Mouse (Mus musculus) small intestine, adult 2 months (tissue): ENCODE results near the gene Il10ra. TPM values are rescaled to one million over a fixed set of nuclear protein-coding genes. Genes with fewer than 3 reads are reported as not detected.

Experiments used
- H3K27ac ChIP-seq: fragments of 200-500 bp; 2 replicates; pipeline ENCODE4 v1.5.1; 2012; ENCODE audit warnings: low read depth, low read length, control low read depth, inconsistent platforms; ENCODE audit not compliant: insufficient read depth
- H3K27me3 ChIP-seq: fragments of 200-500 bp; 2 replicates; pipeline ENCODE4 v1.6.1; 2012; ENCODE audit warnings: mild to moderate bottlenecking, moderate library complexity, low read length, inconsistent platforms; ENCODE audit not compliant: control insufficient read depth, insufficient read depth
- H3K36me3 ChIP-seq: fragments of 200-500 bp; 2 replicates; pipeline ENCODE4 v1.6.1; 2012; ENCODE audit warnings: mild to moderate bottlenecking, low read length, control low read depth, inconsistent platforms; ENCODE audit not compliant: control insufficient read depth, insufficient read depth
- H3K4me1 ChIP-seq: fragments of 200-500 bp; 2 replicates; pipeline ENCODE4 v1.6.1; 2012; ENCODE audit warnings: low read length, inconsistent platforms, mixed read lengths; ENCODE audit not compliant: control insufficient read depth, insufficient read depth, insufficient read length
- H3K4me3 ChIP-seq: fragments of 200-500 bp; 2 replicates; pipeline ENCODE4 v1.5.1; 2012; ENCODE audit warnings: low read depth, mild to moderate bottlenecking, control low read depth, inconsistent platforms, low read length, moderate library complexity
- CTCF ChIP-seq: fragments of 200-500 bp; IDR thresholded peaks from 2 replicates; pipeline ENCODE4 v1.5.1; 2012; ENCODE audit warnings: low read depth, mild to moderate bottlenecking, control low read depth, inconsistent platforms, low read length, moderate library complexity, mixed read lengths; ENCODE audit not compliant: insufficient replicate concordance, insufficient read length; ENCODE audit errors: extremely low read depth
- POLR2A ChIP-seq: fragments of 200-500 bp; IDR thresholded peaks from 2 replicates; pipeline ENCODE4 v1.6.1; 2012; ENCODE audit warnings: low read depth, mild to moderate bottlenecking, control low read depth, inconsistent platforms, low read length, moderate library complexity
- WGBS: fragments of 180-500 bp; shearing (Covaris S2); methylation state at CpG from one replicate; pipeline ENCODE4 v1.1.7; 2018; 5-methylcytosine and 5-hydroxymethylcytosine counted together
- polyA plus RNA-seq: library from polyadenylated mRNA; depleted of rRNA; stranded (reverse); fragments of >200 nt; gene quantifications from 2 replicates; pipeline ENCODE4 v1.2.3, GENCODE M21; 2012

Il10ra gene
- polyA plus RNA-seq, 1 experiment, result 3.3 TPM

GRCm38 (mm10) chr9:45280059-45280458, 11.1 kb upstream of the Il10ra start:
- Histone ChIP-seq H3K27me3 (no peaks in the 10 kb centered on the region), H3K27ac (no peak overlapping the region), H3K36me3 (no peaks in the 10 kb centered on the region), H3K4me3 (no peak overlapping the region), H3K4me1 (0 out of 2 replicates have a peak, but pooled peaks cover 2% of the 10 kb centered on the region)
- TF ChIP-seq POLR2A (no peak), CTCF (no peak)
- 66% methylated on average over 3 of the region's 3 CpGs for WGBS

- Histone ChIP-seq H3K27ac (no peak overlapping the region), H3K27me3 (no peaks in the 10 kb centered on the region), H3K4me1 (0 out of 2 replicates have a peak, but pooled peaks cover 2% of the 10 kb centered on the region), H3K4me3 (no peak overlapping the region), H3K36me3 (no peaks in the 10 kb centered on the region)
- TF ChIP-seq POLR2A (no peak), CTCF (no peak)
- WGBS, result 82% methylated on average over 2 of the region's 2 CpGs
These were observed 5.7 kb upstream of the Il10ra start for GRCm38 (mm10) chr9:45274635-45275034.

- no peak overlapping the region for H3K27ac ChIP-seq
- H3K4me1 ChIP-seq, result 0 out of 2 replicates have a peak, but pooled peaks cover 2% of the 10 kb centered on the region
- peaks cover 3% of the 10 kb centered on the region; the same call in 1 of the 2 replicates for H3K27me3 ChIP-seq
- TF ChIP-seq POLR2A (no peak), CTCF (no peak)
- H3K36me3 ChIP-seq, result no peaks in the 10 kb centered on the region
- 75% methylated on average over 4 of the region's 4 CpGs for WGBS
- H3K4me3 ChIP-seq, result no peak overlapping the region
These were observed 5.3 kb upstream of the Il10ra start for GRCm38 (mm10) chr9:45274218-45274617.

- Histone ChIP-seq H3K4me3 (no peak overlapping the region), H3K27ac (no peak overlapping the region), H3K4me1 (0 out of 2 replicates have a peak, but pooled peaks cover 2% of the 10 kb centered on the region), H3K36me3 (no peaks in the 10 kb centered on the region), H3K27me3 (peaks cover 8% of the 10 kb centered on the region; the same call in 1 of the 2 replicates)
- WGBS, result 52% methylated on average over 5 of the region's 5 CpGs
- TF ChIP-seq CTCF, result no peak
- no peak for TF ChIP-seq POLR2A
These were observed 3.3 kb upstream of the Il10ra start for GRCm38 (mm10) chr9:45272213-45272612.

GRCm38 (mm10) chr9:45268079-45268478, 870 bp downstream of the Il10ra start:
- 55% methylated on average over 4 of the region's 4 CpGs for WGBS
- TF ChIP-seq POLR2A, result no peak
- TF ChIP-seq CTCF, result no peak
- H3K27ac ChIP-seq, result peak overlapping the region; percentile 27; the same call in 1 of the 2 replicates
- no peaks in the 10 kb centered on the region for H3K36me3 ChIP-seq
- peak overlapping the region; percentile 60 for H3K4me3 ChIP-seq
- H3K27me3 ChIP-seq, result peaks cover 8% of the 10 kb centered on the region; the same call in 1 of the 2 replicates
- H3K4me1 ChIP-seq, result no peaks in the 10 kb centered on the region

- Histone ChIP-seq H3K27ac (0 out of 2 replicates have a peak overlapping the region, but pooled peaks have one; percentile 3), H3K27me3 (peaks cover 8% of the 10 kb centered on the region; the same call in 1 of the 2 replicates), H3K36me3 (no peaks in the 10 kb centered on the region), H3K4me3 (peak overlapping the region; percentile 28), H3K4me1 (no peaks in the 10 kb centered on the region)
- TF ChIP-seq CTCF (no peak), POLR2A (no peak)
- WGBS, result 76% methylated on average over 4 of the region's 4 CpGs
These were observed 1.9 kb downstream of the Il10ra start for GRCm38 (mm10) chr9:45267099-45267498.

- Histone ChIP-seq H3K4me1 (no peaks in the 10 kb centered on the region), H3K27me3 (no peaks in the 10 kb centered on the region), H3K27ac (no peak overlapping the region), H3K36me3 (no peaks in the 10 kb centered on the region), H3K4me3 (no peak overlapping the region)
- TF ChIP-seq POLR2A (no peak), CTCF (no peak)
- 83% methylated on average over 5 of the region's 5 CpGs for WGBS
These were observed 7.1 kb downstream of the Il10ra start for GRCm38 (mm10) chr9:45261872-45262271.

- 55% methylated on average over 4 of the region's 4 CpGs for WGBS
- Histone ChIP-seq H3K4me3 (no peak overlapping the region), H3K27me3 (no peaks in the 10 kb centered on the region), H3K27ac (no peak overlapping the region), H3K36me3 (no peaks in the 10 kb centered on the region), H3K4me1 (no peaks in the 10 kb centered on the region)
- no peak for TF ChIP-seq POLR2A
- no peak for TF ChIP-seq CTCF
These were observed 7.5 kb downstream of the Il10ra start for GRCm38 (mm10) chr9:45261466-45261865.
